In genomic region chr16:8864223-8864631, GRCm38 (mm10) we compare ENCODE assay signal across 9 mouse cellular contexts. TPM values are rescaled to one million over a fixed set of nuclear protein-coding genes. Genes with fewer than 3 reads are reported as not detected.
DNase-seq lines count a peak whose midpoint lies in the region; ATAC-seq lines count a peak whose summit lies in the region.
"Had no signal": no experiment of that assay in that cellular context is flagged by ENCODE, and none has a peak within 500 bp of the region (broad histone marks: within the 10 kb centered on the region; RNA-seq: fewer than 3 reads in every experiment).

No protein-coding gene starts in this region.

- H3K4me1 ChIP-seq in hindbrain, embryonic 12.5 days, result 0 out of 2 replicates have a peak, but pooled peaks cover 4% of the 10 kb centered on the region

- H3K9ac ChIP-seq in hindbrain, embryonic 12.5 days, result no peak overlapping the region

- ATAC-seq in hindbrain, embryonic 12.5 days (ENCODE audit: low FRiP score), result no peak

- no peak overlapping the region for H3K4me2 ChIP-seq in hindbrain, embryonic 12.5 days (replicated peaks)

- no peak overlapping the region for H3K27ac ChIP-seq in hindbrain, embryonic 12.5 days

- 72% methylated on average over 4 of the region's 4 CpGs for WGBS in hindbrain, embryonic 12.5 days

- DNase-seq in cerebellum, adult 8-10 months, result peak; percentile 25
- no peak for DNase-seq in cerebellum, postnatal 4 days (ENCODE audit: low spot score in 2 of 2)
- peak; percentile 66 for DNase-seq in 3134 (ENCODE audit: extremely low read depth, insufficient read length, low spot score)
- DNase-seq in heart, adult 18-20 months, result peak; percentile 68 to 72
- DNase-seq in kidney, postnatal 10 days, result peak; percentile 22
- DNase-seq in thymus, postnatal 4 days, result no peak
- DNase-seq in ovary, postnatal 14 days (ENCODE audit: low spot score), result no peak

- H3K9me3 ChIP-seq in hindbrain, embryonic 12.5 days (replicated peaks), result no peaks in the 10 kb centered on the region

- peaks cover 18% of the 10 kb centered on the region for H3K36me3 ChIP-seq in hindbrain, embryonic 12.5 days

- no peak overlapping the region for H3K4me3 ChIP-seq in hindbrain, embryonic 12.5 days

- no peaks in the 10 kb centered on the region for H3K27me3 ChIP-seq in hindbrain, embryonic 12.5 days
- H3K27me3 ChIP-seq: CH12.LX had no signal

RNA-seq across cellular contexts. Expression of gene 1810013L24Rik, which starts 34.3 kb away (rescaled TPM):
- total RNA-seq in heart, adult 18-20 months (2021), result 100 to 1,000 TPM; 113 to 118 TPM
- polyA plus RNA-seq in hindbrain, embryonic 12.5 days (2016; fragmentation: Nextera tagmentation; extraction: Ambion mirVana), result 45.1 and 45.9 TPM in 2 replicates

Comparison
In these comparisons a context has a peak if more than half of its experiments do, and no peak if none do; other contexts are left out.
1. DNase-seq: peak in cerebellum, adult 8-10 months (single experiment), 3134 (single experiment), heart, adult 18-20 months (2 of 2) and kidney, postnatal 10 days (single experiment); none in cerebellum, postnatal 4 days (0 of 2), thymus, postnatal 4 days (single experiment) and ovary, postnatal 14 days (single experiment).